Mouse (Mus musculus): ENCODE data around the gene Serpinb9b. TPM values are rescaled to one million over a fixed set of nuclear protein-coding genes. Genes with fewer than 3 reads are reported as not detected.

Serpinb9b gene
- polyA plus RNA-seq, 1 experiment: 0.32 TPM

DNA sequence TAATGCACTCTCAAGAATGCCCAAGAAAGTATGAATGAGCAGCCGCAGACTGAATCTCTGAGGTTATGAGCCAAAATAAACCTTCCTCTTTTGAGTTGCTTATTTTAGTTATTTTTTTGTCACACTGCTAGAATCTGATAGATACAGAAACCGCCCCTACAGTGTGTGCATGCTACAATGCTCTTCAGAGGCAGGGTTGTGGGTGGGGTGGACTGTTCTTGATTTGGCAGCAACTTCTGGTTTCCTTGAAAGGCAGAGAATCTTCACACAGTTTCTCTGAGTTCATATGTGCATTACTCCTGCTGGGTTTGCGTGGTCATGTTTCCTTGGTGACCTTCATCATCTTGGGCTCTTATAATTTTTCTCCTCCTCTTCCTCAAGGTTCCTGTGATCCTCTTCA, 40.9 kb downstream of the Serpinb9b start:
- no peak overlapping the region for H3K27ac ChIP-seq (ENCODE audit: insufficient read depth, low read length)
- TF ChIP-seq POLR2A (IDR thresholded peaks at IDR 0.05; ENCODE audit: low read depth, low read length): no peak
- TF ChIP-seq CTCF (IDR thresholded peaks at IDR 0.05; ENCODE audit: extremely low read depth, insufficient read depth, insufficient read length, insufficient replicate concordance): no peak
- no peaks in the 10 kb centered on the region for H3K27me3 ChIP-seq (ENCODE audit: control insufficient read depth, insufficient read depth, low read length)
- H3K36me3 ChIP-seq (ENCODE audit: control insufficient read depth, insufficient read depth, low read length): no peaks in the 10 kb centered on the region
- WGBS: 44% methylated on average over 3 of the region's 3 CpGs
- peaks cover 3% of the 10 kb centered on the region for H3K4me1 ChIP-seq (ENCODE audit: control insufficient read depth, insufficient read depth, insufficient read length)
- peak; percentile 19 to 34 for DNase-seq (ENCODE audit: low read depth in 1 of 2, low spot score in 2 of 2)
- H3K4me3 ChIP-seq (ENCODE audit: extremely low read depth, insufficient read depth, insufficient read length): no peak overlapping the region

DNA sequence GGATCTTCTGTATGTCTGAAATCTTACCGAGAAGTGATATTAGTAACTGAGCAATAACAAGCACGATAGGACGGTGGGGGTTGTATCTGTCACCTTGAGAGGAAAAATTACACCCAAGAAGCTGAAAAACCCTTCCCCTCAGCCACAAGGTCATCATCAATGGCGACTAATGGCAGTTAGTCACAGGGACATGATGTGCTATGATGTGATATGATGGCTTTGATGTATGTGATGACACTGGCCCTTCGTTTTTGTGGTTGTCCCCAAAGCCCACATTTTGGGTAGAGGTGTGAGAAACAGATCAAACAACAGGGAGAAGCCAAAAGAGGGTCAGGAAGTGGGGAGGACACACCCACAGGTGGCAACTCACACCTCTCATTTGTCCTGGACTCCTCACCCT, 44.6 kb downstream of the Serpinb9b start:
- Histone ChIP-seq H3K36me3 (ENCODE audit: control insufficient read depth, insufficient read depth, low read length) (no peaks in the 10 kb centered on the region), H3K27ac (ENCODE audit: insufficient read depth, low read length) (no peak overlapping the region), H3K4me3 (ENCODE audit: extremely low read depth, insufficient read depth, insufficient read length) (no peak overlapping the region), H3K4me1 (ENCODE audit: control insufficient read depth, insufficient read depth, insufficient read length) (peaks cover 3% of the 10 kb centered on the region), H3K27me3 (ENCODE audit: control insufficient read depth, insufficient read depth, low read length) (no peaks in the 10 kb centered on the region)
- WGBS: 73% methylated on average over 5 of the region's 5 CpGs
- no peak for TF ChIP-seq POLR2A (IDR thresholded peaks at IDR 0.05; ENCODE audit: low read depth, low read length)
- TF ChIP-seq CTCF (IDR thresholded peaks at IDR 0.05; ENCODE audit: extremely low read depth, insufficient read depth, insufficient read length, insufficient replicate concordance): no peak
- no peak for DNase-seq (ENCODE audit: low read depth in 1 of 2, low spot score in 2 of 2)

DNA sequence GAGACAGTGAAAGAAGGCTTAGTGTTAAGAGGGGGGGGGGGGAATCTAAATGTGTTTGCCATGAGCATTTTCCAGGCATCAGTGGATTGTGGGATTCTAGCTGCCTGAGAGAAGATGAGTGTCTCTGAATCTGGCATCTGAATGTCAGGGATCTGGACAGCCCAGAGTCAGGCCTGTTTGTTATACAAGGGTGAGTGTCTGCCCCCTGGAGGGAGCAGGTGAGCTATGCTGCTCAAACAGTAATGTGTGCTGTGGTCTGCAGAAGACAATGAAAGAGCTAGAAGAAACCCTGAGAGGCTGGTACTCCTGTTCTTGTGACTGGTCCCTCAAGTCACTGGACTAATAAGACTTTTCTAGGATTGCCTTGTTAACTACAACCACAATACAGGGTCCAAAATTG, 46.8 kb downstream of the Serpinb9b start:
- TF ChIP-seq CTCF (IDR thresholded peaks at IDR 0.05; ENCODE audit: extremely low read depth, insufficient read depth, insufficient read length, insufficient replicate concordance): peak; percentile 56; the same call in 1 of the 2 replicates
- no peak for TF ChIP-seq POLR2A (IDR thresholded peaks at IDR 0.05; ENCODE audit: low read depth, low read length)
- H3K4me1 ChIP-seq (ENCODE audit: control insufficient read depth, insufficient read depth, insufficient read length): no peaks in the 10 kb centered on the region; the same call in 1 of the 2 replicates
- no peaks in the 10 kb centered on the region for H3K27me3 ChIP-seq (ENCODE audit: control insufficient read depth, insufficient read depth, low read length)
- no peaks in the 10 kb centered on the region for H3K36me3 ChIP-seq (ENCODE audit: control insufficient read depth, insufficient read depth, low read length)
- peak in 1 of 2 experiments; percentile 42 for DNase-seq (ENCODE audit: low read depth in 1 of 2, low spot score in 2 of 2)
- H3K4me3 ChIP-seq (ENCODE audit: extremely low read depth, insufficient read depth, insufficient read length): no peak overlapping the region
- no peak overlapping the region for H3K27ac ChIP-seq (ENCODE audit: insufficient read depth, low read length)

DNA sequence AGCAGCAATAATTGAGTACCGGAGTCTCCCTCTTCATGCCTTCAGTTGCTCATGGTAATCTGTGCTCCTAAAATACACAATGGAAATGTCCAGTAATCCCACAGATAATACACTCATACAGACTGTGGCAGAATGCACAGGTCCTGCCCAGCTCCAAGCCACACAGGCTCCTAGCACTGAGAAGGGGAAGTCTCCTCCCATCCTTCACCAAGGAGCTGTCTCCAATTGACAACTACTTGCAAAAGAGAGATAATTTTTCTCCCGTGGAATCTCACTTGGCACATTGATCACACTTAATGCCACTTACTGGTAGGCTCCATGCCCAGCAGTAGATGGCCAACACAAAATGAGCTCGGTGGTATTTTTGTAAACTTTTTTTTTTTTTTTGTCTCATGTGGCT, 49.0 kb downstream of the Serpinb9b start:
- no peak for DNase-seq (ENCODE audit: low read depth in 1 of 2, low spot score in 2 of 2)
- no peak overlapping the region for H3K27ac ChIP-seq (ENCODE audit: insufficient read depth, low read length)
- no peak overlapping the region for H3K4me3 ChIP-seq (ENCODE audit: extremely low read depth, insufficient read depth, insufficient read length)
- WGBS: 55% methylated on average over 3 of the region's 3 CpGs
- H3K36me3 ChIP-seq (ENCODE audit: control insufficient read depth, insufficient read depth, low read length): no peaks in the 10 kb centered on the region
- H3K4me1 ChIP-seq (ENCODE audit: control insufficient read depth, insufficient read depth, insufficient read length): no peaks in the 10 kb centered on the region; the same call in 1 of the 2 replicates
- no peaks in the 10 kb centered on the region for H3K27me3 ChIP-seq (ENCODE audit: control insufficient read depth, insufficient read depth, low read length)
- TF ChIP-seq POLR2A (IDR thresholded peaks at IDR 0.05; ENCODE audit: low read depth, low read length) (no peak), CTCF (IDR thresholded peaks at IDR 0.05; ENCODE audit: extremely low read depth, insufficient read depth, insufficient read length, insufficient replicate concordance) (no peak)

DNA sequence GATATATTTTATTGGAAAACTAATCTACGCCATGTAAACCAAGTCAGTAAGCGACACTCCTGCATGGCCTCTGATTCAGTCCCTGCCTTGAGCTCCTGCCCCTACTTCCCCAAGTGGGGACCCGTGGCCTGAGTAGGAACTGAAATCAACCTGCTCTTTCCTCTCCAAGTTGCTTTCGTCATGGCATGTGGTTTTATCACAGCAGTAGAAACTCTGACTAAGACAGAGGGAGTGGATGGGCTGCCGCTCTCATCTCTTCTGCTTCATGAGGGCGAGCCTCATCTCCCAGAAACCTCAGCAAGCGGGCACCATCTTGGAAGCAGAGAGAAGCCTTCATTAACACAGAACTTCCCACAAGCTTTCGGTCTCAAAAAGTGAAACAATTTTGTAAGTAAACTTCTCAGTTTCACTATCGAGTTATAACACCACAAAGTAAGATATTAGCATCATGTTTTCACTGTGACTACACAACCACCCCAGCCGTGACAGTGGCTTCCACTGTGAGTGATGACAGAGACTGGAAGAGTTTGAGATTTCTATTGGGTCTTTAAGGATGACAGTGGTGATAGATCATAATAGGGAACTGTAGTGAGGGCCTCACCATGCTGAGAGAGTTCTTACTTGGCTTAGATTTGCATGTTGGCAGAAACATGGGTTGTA, 49.9 kb downstream of the Serpinb9b start:
- Histone ChIP-seq H3K4me1 (ENCODE audit: control insufficient read depth, insufficient read depth, insufficient read length) (no peaks in the 10 kb centered on the region; the same call in 1 of the 2 replicates), H3K27me3 (ENCODE audit: control insufficient read depth, insufficient read depth, low read length) (no peaks in the 10 kb centered on the region), H3K27ac (ENCODE audit: insufficient read depth, low read length) (no peak overlapping the region), H3K36me3 (ENCODE audit: control insufficient read depth, insufficient read depth, low read length) (no peaks in the 10 kb centered on the region), H3K4me3 (ENCODE audit: extremely low read depth, insufficient read depth, insufficient read length) (no peak overlapping the region)
- TF ChIP-seq CTCF (IDR thresholded peaks at IDR 0.05; ENCODE audit: extremely low read depth, insufficient read depth, insufficient read length, insufficient replicate concordance) (no peak), POLR2A (IDR thresholded peaks at IDR 0.05; ENCODE audit: low read depth, low read length) (no peak)
- 47% methylated on average over 10 of the region's 10 CpGs for WGBS
- DNase-seq (ENCODE audit: low read depth in 1 of 2, low spot score in 2 of 2): peak in 1 of 2 experiments; percentile 37

DNA sequence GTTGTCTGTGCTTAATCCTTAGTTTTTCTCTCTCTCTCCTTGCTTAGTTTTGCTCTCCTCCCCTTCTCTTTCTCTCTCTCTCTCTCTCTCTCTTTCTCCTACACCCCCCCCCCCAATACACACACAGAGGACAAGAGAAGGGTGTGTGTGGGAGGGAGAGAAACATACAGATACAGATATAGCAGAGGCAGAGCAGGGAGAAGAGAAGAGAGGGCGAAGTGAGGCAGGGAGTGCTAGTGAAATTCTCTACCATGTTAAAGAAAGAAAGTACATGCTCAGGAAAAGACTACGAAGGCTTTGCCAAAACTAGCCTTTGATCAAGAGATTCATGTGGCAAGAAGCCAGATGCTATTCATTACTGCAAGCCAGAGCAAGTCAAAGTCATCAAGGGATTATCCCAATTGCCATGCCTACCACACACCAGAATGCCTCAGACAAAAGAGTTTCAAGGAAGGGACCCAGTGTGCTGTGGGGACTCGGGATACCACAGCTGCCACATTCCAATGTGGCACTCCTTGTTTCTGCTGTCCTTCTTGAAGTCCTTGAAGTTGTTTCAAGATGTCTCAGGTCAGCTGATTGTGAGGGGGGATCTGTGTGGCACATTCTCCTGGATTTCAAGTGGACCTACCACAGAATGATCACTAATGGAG, 51.0 kb downstream of the Serpinb9b start, which contains the start of gene Serpinb1b:
TSS of gene Serpinb1b (plus strand) at position 520 of the 650 bp plus-strand sequence.
- Histone ChIP-seq H3K4me3 (ENCODE audit: extremely low read depth, insufficient read depth, insufficient read length) (no peak within 1 kb of the TSS), H3K27me3 (ENCODE audit: control insufficient read depth, insufficient read depth, low read length) (no peaks in the 10 kb centered on the region), H3K4me1 (ENCODE audit: control insufficient read depth, insufficient read depth, insufficient read length) (no peaks in the 10 kb centered on the region; the same call in 1 of the 2 replicates), H3K27ac (ENCODE audit: insufficient read depth, low read length) (no peak within 1 kb of the TSS), H3K36me3 (ENCODE audit: control insufficient read depth, insufficient read depth, low read length) (no peaks in the 10 kb centered on the region)
- TF ChIP-seq CTCF (IDR thresholded peaks at IDR 0.05; ENCODE audit: extremely low read depth, insufficient read depth, insufficient read length, insufficient replicate concordance): no peak
- no peak for TF ChIP-seq POLR2A (IDR thresholded peaks at IDR 0.05; ENCODE audit: low read depth, low read length)
- 91% methylated on average over 3 of the region's 3 CpGs for WGBS
- no peak for DNase-seq (ENCODE audit: low read depth in 1 of 2, low spot score in 2 of 2)

DNA sequence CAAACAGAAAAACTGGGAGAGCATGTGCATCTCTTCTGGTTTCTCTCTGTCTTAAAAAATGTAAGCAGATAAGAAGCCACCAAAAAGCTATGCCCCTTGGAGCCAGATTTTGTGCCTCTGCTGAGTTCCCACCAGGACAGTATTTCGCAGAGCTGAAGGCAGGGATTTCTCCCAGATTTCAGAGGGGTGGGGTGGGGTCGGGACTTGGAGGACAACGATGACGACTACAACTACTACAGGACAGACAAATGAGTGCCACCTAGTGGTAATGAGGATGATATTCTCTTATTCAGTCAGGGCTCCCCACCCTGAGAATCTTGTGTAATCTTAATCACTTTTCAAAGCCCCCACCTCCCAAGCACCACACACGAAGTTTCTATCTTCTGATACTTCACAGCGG, 52.2 kb downstream of the Serpinb9b start:
- Histone ChIP-seq H3K36me3 (ENCODE audit: control insufficient read depth, insufficient read depth, low read length) (no peaks in the 10 kb centered on the region), H3K4me1 (ENCODE audit: control insufficient read depth, insufficient read depth, insufficient read length) (no peaks in the 10 kb centered on the region; the same call in 1 of the 2 replicates), H3K27ac (ENCODE audit: insufficient read depth, low read length) (no peak overlapping the region), H3K27me3 (ENCODE audit: control insufficient read depth, insufficient read depth, low read length) (no peaks in the 10 kb centered on the region), H3K4me3 (ENCODE audit: extremely low read depth, insufficient read depth, insufficient read length) (no peak overlapping the region)
- 20% methylated on average over 6 of the region's 6 CpGs for WGBS
- DNase-seq (ENCODE audit: low read depth in 1 of 2, low spot score in 2 of 2): no peak
- TF ChIP-seq POLR2A (IDR thresholded peaks at IDR 0.05; ENCODE audit: low read depth, low read length) (no peak), CTCF (IDR thresholded peaks at IDR 0.05; ENCODE audit: extremely low read depth, insufficient read depth, insufficient read length, insufficient replicate concordance) (no peak; the same call in 1 of the 2 replicates)
